Mouse (Mus musculus) ES-E14 (cell line): ENCODE data around the gene Sigirr. TPM values are rescaled to one million over a fixed set of nuclear protein-coding genes. Genes with fewer than 3 reads are reported as not detected.
A peak's percentile ranks its signal among the peaks of the same experiment; 100 is the strongest.

Source experiments
- DNase-seq: peaks from one replicate; pipeline ENCODE4 v3.0.0-alpha.2; 2013; ENCODE audit warnings: low read depth, low spot score
- H3K27ac ChIP-seq: 2 replicates; pipeline ENCODE4 v1.5.1; 2012; ENCODE audit warnings: low read depth, mild to moderate bottlenecking, low read length, moderate library complexity, mixed read lengths; ENCODE audit not compliant: poor library complexity, insufficient read depth, severe bottlenecking
- H3K36me3 ChIP-seq: 2 replicates; pipeline ENCODE4 v1.6.1; 2012; ENCODE audit warnings: mild to moderate bottlenecking, low read length, moderate library complexity, mixed read lengths; ENCODE audit not compliant: control insufficient read depth, poor library complexity, insufficient read depth, severe bottlenecking
- H3K4me1 ChIP-seq, 2 experiments: fragments of 150-350 bp in 1 of 2; sonication (generic) in 1 of 2; 2 replicates each; pipeline ENCODE4 v1.6.1; 2012; ENCODE audit warnings: low read length in 2 of 2, mild to moderate bottlenecking in 1 of 2, mixed read lengths in 1 of 2; ENCODE audit not compliant: control insufficient read depth in 2 of 2, insufficient read depth in 2 of 2, poor library complexity in 1 of 2
- H3K4me3 ChIP-seq, 2 experiments: fragments of 150-350 bp in 1 of 2; sonication (generic) in 1 of 2; 2 replicates each; pipeline ENCODE4 v1.5.1; 2012; ENCODE audit warnings: low read length in 2 of 2, low read depth in 1 of 2, mild to moderate bottlenecking in 1 of 2, mixed read lengths in 1 of 2; ENCODE audit not compliant: insufficient read depth in 1 of 2, poor library complexity in 1 of 2, severe bottlenecking in 1 of 2
- H3K9ac ChIP-seq: 2 replicates; pipeline ENCODE4 v1.6.1; 2012; ENCODE audit warnings: low read depth, mild to moderate bottlenecking, low read length, mixed read lengths; ENCODE audit not compliant: poor library complexity, insufficient read depth, severe bottlenecking
- H3K9me3 ChIP-seq: fragments of 150-350 bp; sonication (generic); 2 replicates; pipeline ENCODE4 v1.6.1; 2012; ENCODE audit warnings: low read depth, mild to moderate bottlenecking, low read length; ENCODE audit not compliant: control insufficient read depth, insufficient read depth
- CHD2 ChIP-seq: IDR thresholded peaks from 2 replicates; pipeline ENCODE4 v1.6.1; 2014; ENCODE audit warnings: mild to moderate bottlenecking, low read depth, low read length, inconsistent platforms
- HCFC1 ChIP-seq: IDR thresholded peaks from 2 replicates; pipeline ENCODE4 v1.6.1; 2012; ENCODE audit warnings: low read length, inconsistent platforms, borderline replicate concordance; ENCODE audit not compliant: insufficient read depth
- MAFK ChIP-seq: IDR thresholded peaks from 2 replicates; pipeline ENCODE4 v1.6.1; 2014; ENCODE audit warnings: mild to moderate bottlenecking, low read depth, low read length, inconsistent platforms; ENCODE audit not compliant: insufficient read depth
- ZC3H11A ChIP-seq: IDR thresholded peaks from 2 replicates; pipeline ENCODE4 v1.6.1; 2012; ENCODE audit warnings: low read depth, mild to moderate bottlenecking, inconsistent platforms, low read length, borderline replicate concordance
- ZNF384 ChIP-seq: IDR thresholded peaks from 2 replicates; pipeline ENCODE4 v1.6.1; 2012; ENCODE audit warnings: low read depth, low read length, inconsistent platforms
- in situ Hi-C, 2 experiments: fragments of 600-800 bp; cut with MboI; formaldehyde crosslinking; loops; one replicate each; pipeline ENCODE4 v1.15.1; 2025; ENCODE audit warnings: low sequenced_read_pairs in 2 of 2, inconsistent platforms in 1 of 2; ENCODE audit not compliant: unreplicated experiment in 2 of 2
- total RNA-seq: library from RNA; depleted of rRNA; stranded (reverse); fragments of 300-350 nt; gene quantifications from 2 replicates; pipeline ENCODE4 v1.2.3, GENCODE M21; 2012

Sigirr gene
- total RNA-seq, 1 experiment = 18.2 TPM

DNA sequence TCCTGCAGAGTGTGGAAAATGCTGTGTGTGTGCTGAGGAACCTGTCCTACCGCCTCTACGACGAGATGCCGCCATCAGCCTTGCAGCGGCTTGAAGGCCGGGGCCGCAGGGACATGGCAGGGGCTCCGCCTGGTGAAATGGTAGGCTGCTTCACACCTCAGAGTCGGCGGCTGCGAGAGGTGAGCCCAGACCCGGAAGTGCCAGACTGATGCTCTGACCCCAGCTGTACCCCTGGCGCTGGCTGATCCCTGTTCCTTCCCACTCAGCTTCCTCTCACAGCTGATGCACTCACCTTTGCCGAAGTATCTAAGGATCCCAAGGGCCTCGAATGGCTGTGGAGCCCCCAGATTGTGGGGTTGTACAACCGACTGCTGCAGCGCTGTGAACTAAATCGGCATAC, 11.9 kb downstream of the Sigirr start:
- peak overlapping the region; percentile 6; the same call in 1 of the 2 replicates for H3K9ac ChIP-seq
- H3K27ac ChIP-seq = no peak overlapping the region
- peak overlapping the region; percentile 44 to 48; a peak in 3 of 4 replicates for H3K4me3 ChIP-seq
- peaks cover 11 to 30% of the 10 kb centered on the region in 2 experiments; a peak in 2 of 4 replicates for H3K4me1 ChIP-seq
- TF ChIP-seq CHD2 = no peak
- TF ChIP-seq ZC3H11A = no peak
- no peak for TF ChIP-seq ZNF384
- TF ChIP-seq MAFK = no peak
- no peak for TF ChIP-seq HCFC1
- peaks cover 6% of the 10 kb centered on the region; the same call in 1 of the 2 replicates for H3K36me3 ChIP-seq
- H3K9me3 ChIP-seq = no peaks in the 10 kb centered on the region
- in situ Hi-C loops = no loop called here
- no peak for DNase-seq

GRCm38 (mm10) chr7:141087894-141088293, 12.5 kb downstream of the Sigirr start:
- no peak for DNase-seq
- Histone ChIP-seq H3K9ac (peak overlapping the region; percentile 6; the same call in 1 of the 2 replicates), H3K36me3 (peaks cover 5% of the 10 kb centered on the region; the same call in 1 of the 2 replicates), H3K27ac (no peak overlapping the region), H3K4me3 (peak overlapping the region; percentile 44 to 48; a peak in 3 of 4 replicates), H3K4me1 (peaks cover 11 to 30% of the 10 kb centered on the region in 2 experiments; a peak in 2 of 4 replicates), H3K9me3 (no peaks in the 10 kb centered on the region)
- TF ChIP-seq ZNF384 (no peak), CHD2 (0 out of 2 replicates have a peak, but pooled peaks have one; percentile 19)
- in situ Hi-C loops = no loop called here

GRCm38 (mm10) chr7:141079481-141080449, 20.6 kb downstream of the Sigirr start:
- in situ Hi-C loops = no loop called here
- no peaks in the 10 kb centered on the region for H3K9me3 ChIP-seq
- no peak for DNase-seq
- H3K4me3 ChIP-seq = peak overlapping the region; percentile 31 to 56; a peak in 2 of 4 replicates
- H3K27ac ChIP-seq = no peak overlapping the region
- peaks cover 0 to 27% of the 10 kb centered on the region in 2 experiments; a peak in 1 of 4 replicates for H3K4me1 ChIP-seq
- no peak for TF ChIP-seq ZNF384
- H3K9ac ChIP-seq = peak overlapping the region; percentile 2; the same call in 1 of the 2 replicates
- no peaks in the 10 kb centered on the region for H3K36me3 ChIP-seq

GRCm38 (mm10) chr7:141078876-141079275, 21.5 kb downstream of the Sigirr start:
- TF ChIP-seq MAFK = no peak
- no peak for TF ChIP-seq ZC3H11A
- no peak for TF ChIP-seq ZNF384
- TF ChIP-seq CHD2 = no peak
- no peak for TF ChIP-seq HCFC1
- Histone ChIP-seq H3K9ac (no peak overlapping the region), H3K27ac (no peak overlapping the region), H3K36me3 (no peaks in the 10 kb centered on the region), H3K4me1 (peaks cover 0 to 27% of the 10 kb centered on the region in 2 experiments; a peak in 1 of 4 replicates), H3K9me3 (no peaks in the 10 kb centered on the region), H3K4me3 (no peak overlapping the region)
- DNase-seq = no peak
- in situ Hi-C loops = no loop called here
